Mouse (Mus musculus) liver (tissue): ENCODE results near the gene Pla2g5.

Experiments
- DNase-seq: peaks from one replicate; pipeline ENCODE4 v3.0.0-alpha.2; 2020; ENCODE audit warnings: mixed read lengths

Gene Pla2g5

GRCm38 (mm10) chr4:138794344-138794743 lies 68.9 kb downstream of the Pla2g5 start:
- no peak for DNase-seq

- DNase-seq, result no peak
These were observed 70.0 kb downstream of the Pla2g5 start for GRCm38 (mm10) chr4:138793276-138793675.

GRCm38 (mm10) chr4:138792599-138792998 lies 70.7 kb downstream of the Pla2g5 start:
- DNase-seq, result no peak

GRCm38 (mm10) chr4:138791452-138791851 lies 71.8 kb downstream of the Pla2g5 start:
- DNase-seq, result no peak

GRCm38 (mm10) chr4:138788381-138788780 lies 74.9 kb downstream of the Pla2g5 start:
- no peak for DNase-seq

- DNase-seq, result no peak
These were observed 77.1 kb downstream of the Pla2g5 start for GRCm38 (mm10) chr4:138786141-138786540.

GRCm38 (mm10) chr4:138785721-138786120 lies 77.6 kb downstream of the Pla2g5 start:
- no peak for DNase-seq

GRCm38 (mm10) chr4:138782098-138782497 lies 81.2 kb downstream of the Pla2g5 start:
- no peak for DNase-seq

- no peak for DNase-seq
These were observed 83.0 kb downstream of the Pla2g5 start for GRCm38 (mm10) chr4:138780300-138780699.

GRCm38 (mm10) chr4:138777417-138778407 lies 85.6 kb downstream of the Pla2g5 start:
- no peak for DNase-seq

GRCm38 (mm10) chr4:138775435-138775834 lies 87.8 kb downstream of the Pla2g5 start, which contains the start of gene Pla2g2d:
TSS of gene Pla2g2d (plus strand) at chr4:138775735.
- DNase-seq, result no peak

GRCm38 (mm10) chr4:138772386-138772785 lies 90.9 kb downstream of the Pla2g5 start:
- DNase-seq, result no peak

- DNase-seq, result no peak
These were observed 91.3 kb downstream of the Pla2g5 start for GRCm38 (mm10) chr4:138771970-138772369.

- DNase-seq, result no peak
These were observed 101.0 kb downstream of the Pla2g5 start for GRCm38 (mm10) chr4:138762266-138762665.

GRCm38 (mm10) chr4:138757416-138757815 lies 105.9 kb downstream of the Pla2g5 start, which contains the start of gene Pla2g2f:
TSS of gene Pla2g2f (minus strand) at chr4:138757626.
- DNase-seq, result no peak

- no peak for DNase-seq
These were observed 107.3 kb downstream of the Pla2g5 start for GRCm38 (mm10) chr4:138755983-138756382.

GRCm38 (mm10) chr4:138755439-138755838 lies 107.8 kb downstream of the Pla2g5 start:
- DNase-seq, result no peak

- DNase-seq, result no peak
These were observed 108.8 kb downstream of the Pla2g5 start for GRCm38 (mm10) chr4:138754432-138754831.

- DNase-seq, result no peak
These were observed 109.7 kb downstream of the Pla2g5 start for GRCm38 (mm10) chr4:138753608-138754007.

- DNase-seq, result no peak
These were observed 110.7 kb downstream of the Pla2g5 start for GRCm38 (mm10) chr4:138752603-138753002.
